Mouse (Mus musculus) hindbrain, embryonic 14.5 days (tissue): ENCODE data around the gene Ppp1r12b. TPM values are rescaled to one million over a fixed set of nuclear protein-coding genes. Genes with fewer than 3 reads are reported as not detected.

Source experiments
- ATAC-seq: fragments of 200-750 bp; cut with Nextera tagmentation; 2 replicates; pipeline ENCODE4 v1.8.0; 2017; ENCODE audit warnings: moderate number of reproducible peaks, mild to moderate bottlenecking, moderate TSS enrichment, moderate library complexity; ENCODE audit not compliant: low FRiP score
- DNase-seq: peaks from one replicate; pipeline ENCODE4 v3.0.0-alpha.2; 2015; ENCODE audit warnings: low spot score
- H3K27ac ChIP-seq: fragments of 300-500 bp; sonication (generic); 2 replicates; pipeline ENCODE4 v1.5.1; 2014; ENCODE audit warnings: mild to moderate bottlenecking, moderate library complexity
- H3K27me3 ChIP-seq: fragments of 300-500 bp; sonication (generic); 2 replicates; pipeline ENCODE4 v1.6.1; 2014; ENCODE audit warnings: mild to moderate bottlenecking, low read length, mixed read lengths; ENCODE audit not compliant: control insufficient read depth, insufficient read depth
- H3K36me3 ChIP-seq: fragments of 300-500 bp; sonication (generic); replicated peaks from 2 replicates; pipeline ENCODE4 v1.6.1; 2014; ENCODE audit not compliant: control insufficient read depth, insufficient read depth
- H3K4me1 ChIP-seq: fragments of 300-500 bp; sonication (generic); replicated peaks from 2 replicates; pipeline ENCODE4 v1.6.1; 2014; ENCODE audit warnings: antibody characterized with exemption, low read length, mixed read lengths; ENCODE audit not compliant: control insufficient read depth, insufficient read depth
- H3K4me2 ChIP-seq: fragments of 300-500 bp; sonication (generic); replicated peaks from 2 replicates; pipeline ENCODE4 v1.6.1; 2014; ENCODE audit warnings: mild to moderate bottlenecking, moderate library complexity
- H3K4me3 ChIP-seq: fragments of 300-500 bp; sonication (generic); replicated peaks from 2 replicates; pipeline ENCODE4 v1.5.1; 2014; ENCODE audit warnings: mild to moderate bottlenecking, low read length
- H3K9ac ChIP-seq: fragments of 300-500 bp; sonication (generic); 2 replicates; pipeline ENCODE4 v1.6.1; 2014
- H3K9me3 ChIP-seq: fragments of 300-500 bp; sonication (generic); 2 replicates; pipeline ENCODE4 v1.6.1; 2016; ENCODE audit warnings: low read length; ENCODE audit not compliant: control insufficient read depth
- WGBS: fragments of 180-500 bp; shearing (Covaris S2); extraction: QIAGEN DNeasy Blood & Tissue Kit; methylation state at CpG from one replicate; pipeline ENCODE4 v1.1.7; 2014; 5-methylcytosine and 5-hydroxymethylcytosine counted together
- polyA plus RNA-seq: library from polyadenylated mRNA; unstranded; fragments of >200 nt; fragmentation: Nextera tagmentation; extraction: Ambion mirVana; gene quantifications from 2 replicates; pipeline ENCODE4 v1.2.1, GENCODE M21; 2014

The Ppp1r12b gene
- polyA plus RNA-seq, 1 experiment from 2014 or later, result 16.7 TPM

GRCm38 (mm10) chr1:134960634-134961033, 4.9 kb upstream of the Ppp1r12b start:
- Histone ChIP-seq H3K9me3 (no peaks in the 10 kb centered on the region), H3K9ac (no peak overlapping the region), H3K36me3 (no peaks in the 10 kb centered on the region), H3K27ac (no peak overlapping the region), H3K27me3 (no peaks in the 10 kb centered on the region), H3K4me3 (no peak overlapping the region), H3K4me1 (peaks cover 12% of the 10 kb centered on the region; the same call in 1 of the 2 replicates), H3K4me2 (no peak overlapping the region)
- WGBS, result 65% methylated on average over 7 of the region's 7 CpGs
- ATAC-seq (no peak), DNase-seq (no peak)

DNA sequence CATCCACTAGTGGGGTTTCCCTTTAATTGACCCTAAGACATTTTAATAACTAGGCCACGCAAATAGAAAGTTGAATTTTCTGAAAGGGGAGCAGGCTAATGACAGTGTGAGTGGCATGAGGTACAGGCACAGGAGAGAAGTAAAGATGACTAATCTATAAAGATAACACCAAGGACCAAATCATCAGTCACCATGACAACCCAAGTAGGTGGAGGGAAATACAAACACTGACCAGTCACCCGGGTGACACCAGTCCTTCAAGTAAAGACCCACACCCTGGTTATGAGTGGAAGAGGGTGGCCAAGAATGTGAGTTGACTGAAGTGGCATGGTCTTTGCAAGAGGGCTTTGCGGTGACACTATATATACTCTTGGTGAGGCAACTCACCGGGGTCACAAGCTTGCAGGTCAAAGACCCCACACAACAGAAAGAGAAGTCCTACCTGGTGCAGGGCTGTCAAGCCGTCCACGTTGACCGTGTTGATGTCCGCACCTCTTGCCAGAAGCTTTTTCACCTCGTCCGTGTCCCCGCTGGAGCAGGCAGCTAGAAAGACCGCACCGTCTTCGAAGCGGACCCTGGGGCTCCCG, 599 bp downstream of the Ppp1r12b start:
- H3K27me3 ChIP-seq, result no peaks in the 10 kb centered on the region
- no peak for ATAC-seq
- 4% methylated on average over 16 of the region's 16 CpGs for WGBS

GRCm38 (mm10) chr1:134949946-134950345, 5.8 kb downstream of the Ppp1r12b start:
- no peak overlapping the region for H3K4me2 ChIP-seq
- WGBS, result 75% methylated on average over 3 of the region's 3 CpGs
- no peak overlapping the region for H3K9ac ChIP-seq
- no peaks in the 10 kb centered on the region for H3K27me3 ChIP-seq
- H3K9me3 ChIP-seq, result no peaks in the 10 kb centered on the region
- H3K36me3 ChIP-seq, result peaks cover 9% of the 10 kb centered on the region; the same call in 1 of the 2 replicates
- H3K4me1 ChIP-seq, result peaks cover 15% of the 10 kb centered on the region
- no peak overlapping the region for H3K4me3 ChIP-seq
- no peak for DNase-seq
- ATAC-seq, result no peak
- H3K27ac ChIP-seq, result no peak overlapping the region

More for the DNA sequence above, 599 bp downstream of the Ppp1r12b start:
- DNase-seq, result no peak
- Histone ChIP-seq H3K4me2 (peak overlapping the region; percentile 65), H3K36me3 (no peaks in the 10 kb centered on the region), H3K4me3 (peak overlapping the region; percentile 55), H3K27ac (peak overlapping the region; percentile 85), H3K9me3 (no peaks in the 10 kb centered on the region), H3K4me1 (peaks cover 18% of the 10 kb centered on the region), H3K9ac (peak overlapping the region; percentile 62)

GRCm38 (mm10) chr1:134947590-134947989, 8.2 kb downstream of the Ppp1r12b start:
- 79% methylated on average over 7 of the region's 7 CpGs for WGBS
- Histone ChIP-seq H3K27me3 (no peaks in the 10 kb centered on the region), H3K4me1 (no peaks in the 10 kb centered on the region; the same call in 1 of the 2 replicates), H3K9ac (no peak overlapping the region), H3K9me3 (no peaks in the 10 kb centered on the region), H3K4me3 (no peak overlapping the region), H3K4me2 (no peak overlapping the region), H3K27ac (no peak overlapping the region), H3K36me3 (peaks cover 9% of the 10 kb centered on the region; the same call in 1 of the 2 replicates)
- DNase-seq (no peak), ATAC-seq (no peak)

- WGBS, result 95% methylated on average over 2 of the region's 2 CpGs
- Histone ChIP-seq H3K4me2 (no peak overlapping the region), H3K9me3 (no peaks in the 10 kb centered on the region), H3K4me1 (no peaks in the 10 kb centered on the region), H3K36me3 (peaks cover 3% of the 10 kb centered on the region; the same call in 1 of the 2 replicates), H3K9ac (no peak overlapping the region), H3K4me3 (no peak overlapping the region), H3K27ac (no peak overlapping the region), H3K27me3 (no peaks in the 10 kb centered on the region)
- ATAC-seq (no peak), DNase-seq (no peak)
Observed at GRCm38 (mm10) chr1:134942898-134943297, 12.8 kb downstream of the Ppp1r12b start.

DNA sequence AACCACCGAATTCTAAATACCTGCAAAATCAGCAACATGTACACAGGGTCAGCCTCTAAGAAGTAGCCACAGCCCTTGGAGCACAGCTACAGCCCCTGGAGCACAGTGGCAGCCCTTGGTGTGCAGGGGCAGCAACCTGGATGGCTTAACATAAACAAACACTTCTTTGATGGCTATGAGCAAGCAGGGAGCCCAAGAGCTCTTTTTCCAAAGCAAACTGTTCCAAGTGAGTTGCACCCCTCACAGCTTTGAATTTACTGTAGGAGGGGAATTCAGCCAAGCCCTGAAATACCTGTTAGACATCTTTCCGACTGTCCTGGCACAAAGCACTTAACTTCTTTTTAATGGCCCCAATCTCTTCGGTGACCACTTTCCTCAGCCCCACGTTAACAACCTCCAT, 14.9 kb downstream of the Ppp1r12b start:
- no peak for ATAC-seq
- H3K9ac ChIP-seq, result no peak overlapping the region
- H3K27me3 ChIP-seq, result no peaks in the 10 kb centered on the region
- no peak for DNase-seq
- WGBS, result 85% methylated on average over 4 of the region's 4 CpGs
- H3K4me3 ChIP-seq, result no peak overlapping the region
- H3K27ac ChIP-seq, result no peak overlapping the region
- no peaks in the 10 kb centered on the region for H3K9me3 ChIP-seq
- H3K4me1 ChIP-seq, result no peaks in the 10 kb centered on the region
- no peak overlapping the region for H3K4me2 ChIP-seq
- no peaks in the 10 kb centered on the region; the same call in 1 of the 2 replicates for H3K36me3 ChIP-seq

DNA sequence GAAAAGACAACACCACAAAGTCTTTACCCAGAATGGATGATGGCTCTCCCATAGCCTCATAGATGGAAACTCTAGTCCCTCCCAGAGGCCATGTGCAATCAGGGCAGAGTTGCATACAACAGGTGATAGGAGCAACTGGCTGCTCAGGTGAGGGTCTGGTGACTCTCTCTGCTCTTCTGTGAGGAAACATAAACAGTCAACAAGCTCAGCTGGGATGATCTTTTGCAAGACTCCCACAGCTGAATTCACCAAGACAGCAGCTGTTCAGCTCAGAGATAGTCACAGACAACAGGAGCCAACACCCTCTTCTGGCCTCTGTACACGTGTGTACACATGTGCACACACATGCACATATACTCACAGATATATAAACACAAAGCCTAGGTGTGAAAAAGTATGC, 17.5 kb downstream of the Ppp1r12b start:
- H3K36me3 ChIP-seq, result no peaks in the 10 kb centered on the region
- no peak overlapping the region for H3K27ac ChIP-seq
- no peaks in the 10 kb centered on the region for H3K4me1 ChIP-seq
- H3K9ac ChIP-seq, result no peak overlapping the region
- DNase-seq (no peak), ATAC-seq (no peak)
- H3K27me3 ChIP-seq, result no peaks in the 10 kb centered on the region
- 90% methylated on average over 1 of the region's 1 CpGs for WGBS
- H3K4me3 ChIP-seq, result no peak overlapping the region
- H3K9me3 ChIP-seq, result no peaks in the 10 kb centered on the region
- H3K4me2 ChIP-seq, result no peak overlapping the region

GRCm38 (mm10) chr1:134936335-134936734, 19.4 kb downstream of the Ppp1r12b start:
- H3K9me3 ChIP-seq, result no peaks in the 10 kb centered on the region
- no peak overlapping the region for H3K27ac ChIP-seq
- H3K4me3 ChIP-seq, result no peak overlapping the region
- H3K9ac ChIP-seq, result no peak overlapping the region
- 90% methylated on average over 6 of the region's 6 CpGs for WGBS
- DNase-seq, result no peak
- no peaks in the 10 kb centered on the region for H3K4me1 ChIP-seq
- H3K36me3 ChIP-seq, result no peaks in the 10 kb centered on the region
- H3K4me2 ChIP-seq, result no peak overlapping the region
- no peaks in the 10 kb centered on the region for H3K27me3 ChIP-seq
- ATAC-seq, result no peak

DNA sequence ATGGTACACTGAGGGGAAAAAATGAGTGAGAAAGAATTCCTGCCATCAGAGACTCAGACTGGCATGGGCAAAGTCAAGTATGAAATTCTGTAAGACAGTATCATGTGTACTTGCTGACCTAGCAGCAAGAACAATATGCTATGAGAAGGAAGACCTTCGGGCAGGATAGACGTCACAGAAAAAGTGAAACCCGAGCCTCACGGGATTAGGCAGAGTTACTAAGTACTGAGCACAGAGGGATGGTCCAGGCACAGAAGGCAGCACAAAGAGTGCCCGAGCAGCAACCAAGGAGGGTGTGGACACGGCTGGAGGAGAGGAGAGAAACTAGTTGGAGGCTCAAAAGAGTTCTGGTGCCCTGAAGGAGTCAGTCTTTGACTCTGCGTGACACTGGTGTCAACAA, 23.3 kb downstream of the Ppp1r12b start:
- H3K9ac ChIP-seq, result no peak overlapping the region
- no peaks in the 10 kb centered on the region for H3K36me3 ChIP-seq
- no peaks in the 10 kb centered on the region for H3K27me3 ChIP-seq
- H3K4me3 ChIP-seq, result no peak overlapping the region
- ATAC-seq (no peak), DNase-seq (no peak)
- no peak overlapping the region for H3K27ac ChIP-seq
- H3K4me2 ChIP-seq, result no peak overlapping the region
- H3K9me3 ChIP-seq, result no peaks in the 10 kb centered on the region
- 60% methylated on average over 7 of the region's 7 CpGs for WGBS
- H3K4me1 ChIP-seq, result no peaks in the 10 kb centered on the region

DNA sequence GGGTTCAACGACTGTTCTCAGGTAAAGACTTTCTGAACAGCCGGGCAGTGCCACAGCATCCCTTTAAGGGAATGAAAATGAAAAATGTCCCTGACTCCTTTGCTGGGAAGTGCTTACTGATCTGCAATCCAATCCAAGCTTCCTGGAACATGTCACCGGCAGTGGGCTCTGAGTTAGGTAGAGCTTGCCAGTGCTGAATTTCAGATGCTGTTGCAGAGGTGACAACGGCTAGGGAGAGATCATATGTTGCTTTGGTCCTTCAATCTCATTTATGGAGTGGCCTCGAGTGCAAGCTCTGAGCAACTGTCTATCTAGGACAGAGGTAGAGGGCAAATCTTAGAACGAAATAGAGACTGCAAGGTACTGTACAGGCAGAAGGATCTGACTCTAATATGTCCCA, 36.7 kb downstream of the Ppp1r12b start:
- DNase-seq (no peak), ATAC-seq (no peak)
- Histone ChIP-seq H3K27me3 (no peaks in the 10 kb centered on the region), H3K36me3 (no peaks in the 10 kb centered on the region), H3K9ac (no peak overlapping the region), H3K4me3 (no peak overlapping the region), H3K4me2 (no peak overlapping the region), H3K27ac (no peak overlapping the region), H3K9me3 (no peaks in the 10 kb centered on the region), H3K4me1 (no peaks in the 10 kb centered on the region)
- WGBS, result 88% methylated on average over 6 of the region's 6 CpGs
